Mouse (Mus musculus) ES-Bruce4 (cell line): ENCODE results near the gene Prkag3.

ENCODE experiments used
- CTCF ChIP-seq: IDR thresholded peaks from one replicate; pipeline ENCODE4 v1.8.1; 2011; ENCODE audit warnings: low read depth, low read length
- POLR2A ChIP-seq: IDR thresholded peaks from one replicate; pipeline ENCODE4 v1.8.1; 2011; ENCODE audit warnings: low read length; ENCODE audit not compliant: insufficient read depth

DNA sequence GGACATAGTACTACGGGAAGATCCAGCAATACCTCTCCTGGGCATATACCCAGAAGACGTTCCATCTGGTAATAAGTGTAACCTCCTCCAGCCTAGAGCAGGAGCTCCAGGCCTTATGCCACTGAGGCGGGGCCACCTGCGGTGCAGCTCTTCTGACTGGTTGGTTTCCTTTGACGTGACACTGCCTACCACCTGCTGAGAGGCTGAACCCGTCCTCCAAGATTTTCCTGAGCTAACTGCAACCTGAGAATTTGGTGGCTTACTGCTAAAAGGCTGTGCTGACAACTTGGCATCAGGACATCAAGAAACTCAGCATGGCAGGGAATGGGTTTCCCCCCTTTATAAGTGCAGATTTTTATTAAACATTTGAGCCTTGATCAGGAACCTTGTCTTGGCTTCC is 39.5 kb downstream of the Prkag3 start:
- TF ChIP-seq CTCF = no peak
- no peak for TF ChIP-seq POLR2A
